In the genomic region with DNA sequence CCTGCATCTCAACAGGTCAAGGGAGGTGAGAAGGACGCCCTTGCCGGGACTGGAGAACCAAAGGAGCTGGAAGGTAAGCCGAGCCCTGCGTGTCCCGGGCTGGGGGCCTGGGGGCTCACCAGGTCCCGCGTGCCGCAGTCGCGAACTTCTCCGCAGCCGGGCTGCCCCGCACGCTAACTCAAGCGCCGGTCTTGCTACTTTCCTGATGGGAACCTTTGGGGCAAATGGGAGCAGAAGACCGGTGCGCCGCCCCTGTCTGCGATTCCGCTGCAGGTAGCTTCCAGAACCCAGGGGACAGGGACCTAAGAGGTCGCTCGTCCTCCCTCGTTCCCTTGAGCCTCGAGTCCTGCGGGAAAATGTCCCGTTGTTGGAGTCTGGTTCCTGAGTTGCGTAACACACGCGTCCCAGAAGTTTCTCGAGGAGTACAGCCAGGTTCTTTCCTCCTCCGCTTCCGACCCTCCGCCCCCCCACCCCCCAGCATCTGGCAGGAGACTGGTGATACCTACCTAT, we compare ENCODE assay signal across 8 mouse cellular contexts. TPM values are rescaled to one million over a fixed set of nuclear protein-coding genes. Genes with fewer than 3 reads are reported as not detected.
DNase-seq lines count a peak whose midpoint lies in the region; ATAC-seq and TF ChIP-seq lines count a peak whose summit lies in the region.

No protein-coding gene starts in this region.

- peak overlapping the region; percentile 99 for H3K4me2 ChIP-seq in forebrain, postnatal 0 days (ENCODE audit: low read depth)
- peak overlapping the region; percentile 99 for H3K4me2 ChIP-seq in midbrain, embryonic 12.5 days (replicated peaks)

- H3K4me3 ChIP-seq in forebrain, postnatal 0 days (ENCODE audit: low read depth, low read length), result peak overlapping the region; percentile 46
- H3K4me3 ChIP-seq in midbrain, embryonic 12.5 days, result peak overlapping the region; percentile 55

- intact Hi-C loops in heart, postnatal 10 days (cut with DNase I), result no loop called here

- no peaks in the 10 kb centered on the region for H3K36me3 ChIP-seq in forebrain, postnatal 0 days (ENCODE audit: insufficient read depth)
- no peaks in the 10 kb centered on the region for H3K36me3 ChIP-seq in midbrain, embryonic 12.5 days

- DNase-seq in heart, adult 11 months, result peak; percentile 96
- no peak for DNase-seq in heart, postnatal 10 days
- peak; percentile 63 for DNase-seq in NIH3T3 (ENCODE audit: low read depth)
- DNase-seq in forebrain, postnatal 0 days, result peak; percentile 6
- peak; percentile 46 for DNase-seq in kidney, postnatal 14 days
- DNase-seq in frontal cortex, postnatal 25 days (ENCODE audit: low spot score in 2 of 2), result no peak
- no peak for DNase-seq in yolk sac, embryonic 10.5 days (ENCODE audit: low spot score)

- H3K4me1 ChIP-seq in forebrain, postnatal 0 days (ENCODE audit: insufficient read depth), result peaks cover 13% of the 10 kb centered on the region; the same call in 1 of the 2 replicates
- H3K4me1 ChIP-seq in midbrain, embryonic 12.5 days, result peaks cover 22% of the 10 kb centered on the region

- peak overlapping the region; percentile 33 for H3K9ac ChIP-seq in forebrain, postnatal 0 days
- H3K9ac ChIP-seq in midbrain, embryonic 12.5 days (replicated peaks), result peak overlapping the region; percentile 51

- H3K9me3 ChIP-seq in forebrain, postnatal 0 days (ENCODE audit: low read length), result no peaks in the 10 kb centered on the region
- H3K9me3 ChIP-seq in midbrain, embryonic 12.5 days, result no peaks in the 10 kb centered on the region

- peak; percentile 12; the same call in 1 of the 2 replicates for ATAC-seq in forebrain, postnatal 0 days
- no peak; the same call in 1 of the 2 replicates for ATAC-seq in midbrain, embryonic 12.5 days (ENCODE audit: low FRiP score, low read depth)

- no peak for TF ChIP-seq CTCF in forebrain, postnatal 0 days (IDR thresholded peaks at IDR 0.05; ENCODE audit: low read depth)

- WGBS in forebrain, postnatal 0 days, result under 1% methylated on average over 31 of the region's 34 CpGs
- WGBS in midbrain, embryonic 12.5 days, result under 1% methylated on average over 34 of the region's 34 CpGs

- H3K27ac ChIP-seq in forebrain, postnatal 0 days (ENCODE audit: low read depth, low read length), result no peak overlapping the region
- H3K27ac ChIP-seq in midbrain, embryonic 12.5 days (replicated peaks), result no peak overlapping the region

- H3K27me3 ChIP-seq in forebrain, postnatal 0 days (ENCODE audit: insufficient read depth, low read length), result peaks cover 29% of the 10 kb centered on the region
- peaks cover 46% of the 10 kb centered on the region for H3K27me3 ChIP-seq in midbrain, embryonic 12.5 days

RNA-seq across cellular contexts. Expression of gene Aff1, which starts 0.4 kb away (rescaled TPM):
- 10 to 100 TPM; 38.4 to 56.7 TPM for total RNA-seq in heart, postnatal 10 days (2021)
- 2.4 and 4.0 TPM in 2 replicates for total RNA-seq in forebrain, postnatal 0 days (2014; rRNA removed)
- 0.88 and 1.0 TPM in 2 replicates for polyA plus RNA-seq in forebrain, postnatal 0 days (2015; fragmentation: Nextera tagmentation; extraction: Ambion mirVana)
- polyA plus RNA-seq in midbrain, embryonic 12.5 days (2016; fragmentation: Nextera tagmentation; extraction: Ambion mirVana), result 5.3 TPM in 2 replicates

RNA-seq across cellular contexts. Expression of gene 1700016H13Rik, which starts 36.8 kb away (rescaled TPM):
- total RNA-seq in heart, postnatal 10 days (2021), result not detected
- 0.33 and 1.0 TPM in 2 replicates for total RNA-seq in forebrain, postnatal 0 days (2014; rRNA removed)
- 0.24 and 0.38 TPM in 2 replicates for polyA plus RNA-seq in forebrain, postnatal 0 days (2015; fragmentation: Nextera tagmentation; extraction: Ambion mirVana)
- 0.16 and 0.34 TPM in 2 replicates for polyA plus RNA-seq in midbrain, embryonic 12.5 days (2016; fragmentation: Nextera tagmentation; extraction: Ambion mirVana)

Comparison
In these comparisons a context has a peak if more than half of its experiments do, and no peak if none do; other contexts are left out.
1. DNase-seq: peak in heart, adult 11 months (single experiment), NIH3T3 (single experiment), forebrain, postnatal 0 days (single experiment) and kidney, postnatal 14 days (single experiment); none in heart, postnatal 10 days (0 of 2), frontal cortex, postnatal 25 days (0 of 2) and yolk sac, embryonic 10.5 days (single experiment).